Mouse (Mus musculus): ENCODE data around the gene Fblim1.
A peak's percentile ranks its signal among the peaks of the same experiment; 100 is the strongest.
"Not testable (repeated sequence)": the region's sequence is repeated elsewhere in the genome, so short reads cannot be mapped to it uniquely, and the experiment has no call there.

Gene Fblim1

GRCm38 (mm10) chr4:141598894-141599250, 7.0 kb downstream of the Fblim1 start:
- DNase-seq = no peak

GRCm38 (mm10) chr4:141598199-141598893, 7.5 kb downstream of the Fblim1 start:
- no peak for DNase-seq

DNA sequence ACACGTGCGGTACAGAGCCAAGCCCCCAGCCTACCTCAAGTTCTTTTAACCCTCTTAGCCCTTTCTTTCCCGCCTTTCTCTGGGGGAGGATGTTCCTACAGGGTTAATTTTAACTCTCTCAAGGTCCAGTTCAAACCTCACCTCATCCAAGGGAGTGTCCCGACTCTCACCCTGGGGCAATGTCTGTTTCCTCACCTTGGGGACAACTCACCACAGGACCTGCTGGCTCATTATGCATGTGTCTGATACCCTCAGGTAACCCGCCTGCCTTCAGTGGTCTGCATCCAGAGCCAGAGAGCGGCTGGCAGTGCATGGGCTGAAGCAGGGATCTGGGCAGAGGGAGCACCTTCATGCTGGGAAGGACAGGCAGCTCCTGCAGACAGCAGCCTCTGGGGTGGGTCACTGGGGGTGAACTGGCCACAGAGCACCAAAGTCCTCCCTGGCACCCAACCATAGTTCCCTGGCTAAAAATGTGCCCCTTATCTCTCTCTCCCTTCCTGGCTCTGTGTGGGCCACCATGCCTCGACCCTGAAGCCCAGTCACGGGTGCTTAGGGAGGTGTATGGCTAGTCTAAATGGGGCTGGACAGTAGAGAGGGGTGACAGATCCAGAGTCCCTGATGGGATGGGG, 9.1 kb downstream of the Fblim1 start:
- no peak for DNase-seq

- peak; percentile 59 for DNase-seq
Observed at GRCm38 (mm10) chr4:141595605-141596268, 10.2 kb downstream of the Fblim1 start.

- DNase-seq = no peak
Observed at GRCm38 (mm10) chr4:141595138-141595537, 10.8 kb downstream of the Fblim1 start.

- peak; percentile 63 for DNase-seq
Observed at GRCm38 (mm10) chr4:141591547-141591946, 14.3 kb downstream of the Fblim1 start.

GRCm38 (mm10) chr4:141583919-141584318, 22.0 kb downstream of the Fblim1 start:
- no peak for DNase-seq

DNA sequence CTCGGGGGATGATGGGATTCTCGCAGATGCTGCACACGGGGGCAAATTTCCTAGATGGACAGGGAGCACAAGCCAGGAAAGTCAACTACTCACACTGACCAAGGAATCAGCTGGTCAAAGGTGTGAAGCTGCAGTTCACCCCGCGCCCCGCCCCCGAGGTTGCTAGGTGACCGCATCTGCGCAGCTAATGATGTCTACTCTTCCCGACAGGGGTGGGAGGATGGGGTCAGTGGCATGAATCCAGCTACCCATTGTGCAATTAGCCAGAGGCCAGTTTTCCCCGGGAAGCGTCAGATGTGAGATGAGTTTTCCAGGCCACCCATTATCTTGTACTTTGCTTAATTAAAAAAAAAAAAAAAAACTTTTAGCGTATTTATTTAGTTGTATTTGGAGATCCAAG, 24.8 kb downstream of the Fblim1 start:
- DNase-seq = no peak

DNA sequence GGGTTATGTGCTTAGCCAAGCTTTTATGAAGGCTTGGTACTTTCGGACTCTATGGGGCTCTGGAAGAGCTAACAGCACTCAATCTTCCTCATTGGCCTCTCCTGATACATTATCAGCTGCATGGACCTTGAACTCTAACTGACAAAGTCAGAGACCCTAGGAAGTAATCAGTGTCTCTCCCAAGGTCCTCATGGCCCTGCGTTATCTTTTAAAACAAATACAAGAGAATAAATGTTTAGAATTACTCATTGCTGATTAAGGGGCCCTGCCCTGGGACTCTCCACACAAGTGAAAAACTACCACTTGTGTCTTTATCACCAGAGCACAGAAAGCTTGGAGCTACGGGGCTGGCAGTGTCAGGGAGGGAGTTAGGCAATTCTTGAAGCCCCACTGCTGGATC, 27.1 kb downstream of the Fblim1 start:
- no peak for DNase-seq

DNA sequence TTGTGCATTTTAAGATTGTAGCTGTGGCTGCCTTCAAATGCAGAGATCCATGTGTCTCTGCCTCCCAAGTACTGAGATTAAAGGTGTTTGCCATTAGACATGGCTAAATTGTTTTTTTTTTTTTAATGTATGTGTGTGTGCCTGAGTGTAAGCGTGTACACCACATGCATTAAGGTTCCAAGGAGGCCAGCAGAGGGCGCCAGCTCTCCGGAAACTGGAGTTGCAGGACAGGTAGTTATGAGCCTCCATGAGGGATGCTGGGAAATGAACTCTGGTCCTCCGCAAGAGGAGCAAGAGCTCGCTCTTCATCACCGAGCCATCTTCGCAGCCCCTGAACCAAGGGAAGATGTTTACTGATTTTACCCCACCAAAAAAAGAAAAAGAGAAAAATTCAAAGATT, 29.0 kb downstream of the Fblim1 start:
- DNase-seq = no peak

- DNase-seq = no peak
Observed at GRCm38 (mm10) chr4:141576404-141576803, 29.5 kb downstream of the Fblim1 start.

- DNase-seq = peak; percentile 88
Observed at GRCm38 (mm10) chr4:141574789-141575702, 30.9 kb downstream of the Fblim1 start.

GRCm38 (mm10) chr4:141573359-141573966, 32.4 kb downstream of the Fblim1 start:
- DNase-seq = peak; percentile 77

GRCm38 (mm10) chr4:141572668-141573358, 33.1 kb downstream of the Fblim1 start:
- no peak for DNase-seq

DNA sequence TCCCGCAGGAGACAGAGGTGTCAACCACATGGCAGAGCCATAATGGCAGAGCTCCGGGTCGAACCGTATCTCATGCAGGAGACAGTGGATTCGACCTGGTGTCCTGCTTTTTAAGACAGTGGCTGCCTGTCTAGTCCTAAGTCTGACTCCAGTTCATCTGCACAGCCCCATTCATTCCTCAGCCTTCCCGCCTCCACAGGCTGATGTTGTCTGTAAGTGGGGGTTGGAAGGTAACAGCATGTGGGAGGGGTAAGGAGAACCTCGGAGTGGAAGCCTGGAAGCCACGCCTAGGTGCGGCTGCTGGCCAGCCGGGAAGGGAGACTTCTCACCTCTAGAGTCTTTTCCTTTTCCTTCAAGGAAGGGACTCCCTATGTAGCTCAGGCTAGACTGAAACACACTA, 34.0 kb downstream of the Fblim1 start:
- peak; percentile 41 for DNase-seq

DNA sequence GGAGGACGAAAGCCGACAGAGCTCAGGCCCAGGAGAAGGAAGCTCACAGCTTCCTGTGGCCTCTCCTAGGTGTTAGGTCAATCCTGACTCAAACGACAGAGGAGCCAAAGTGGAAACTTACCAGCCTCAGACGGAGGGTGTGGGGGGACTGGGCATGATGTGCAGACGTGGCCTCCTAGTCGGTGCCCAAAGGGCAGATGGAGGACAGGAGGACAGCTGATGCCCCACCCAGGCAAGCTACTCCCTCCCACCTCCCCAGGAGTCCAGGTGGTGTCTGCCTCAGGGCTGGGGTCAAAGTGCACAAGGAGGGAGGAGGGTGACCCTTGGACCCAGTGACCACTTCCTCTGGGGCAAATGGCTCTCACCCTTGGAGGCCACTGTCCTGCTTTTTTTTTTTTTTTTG, 34.6 kb downstream of the Fblim1 start:
- peak; percentile 87 for DNase-seq

GRCm38 (mm10) chr4:141570821-141571220, 35.1 kb downstream of the Fblim1 start:
- no peak for DNase-seq

DNA sequence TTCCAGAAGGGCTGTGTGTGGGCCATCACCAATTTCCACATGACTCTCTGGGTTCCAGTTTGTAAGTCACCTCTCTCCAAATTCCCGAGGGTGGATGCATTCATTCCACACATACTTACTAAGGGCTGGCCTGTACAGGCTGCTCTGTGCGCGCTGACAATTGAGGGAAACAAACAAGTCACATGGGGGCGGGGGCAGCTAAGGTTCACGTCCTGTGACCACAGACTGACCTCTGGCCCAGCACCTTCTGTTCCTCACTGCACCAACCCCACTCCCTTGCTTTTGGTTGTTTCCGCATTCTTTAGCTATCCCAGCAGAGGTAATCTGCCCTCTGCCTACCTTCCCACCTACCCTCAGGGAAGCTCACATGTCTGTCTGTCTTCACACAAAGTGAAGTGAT, 35.9 kb downstream of the Fblim1 start:
- DNase-seq = peak; percentile 89

GRCm38 (mm10) chr4:141568966-141569365, 36.9 kb downstream of the Fblim1 start:
- no peak for DNase-seq

DNA sequence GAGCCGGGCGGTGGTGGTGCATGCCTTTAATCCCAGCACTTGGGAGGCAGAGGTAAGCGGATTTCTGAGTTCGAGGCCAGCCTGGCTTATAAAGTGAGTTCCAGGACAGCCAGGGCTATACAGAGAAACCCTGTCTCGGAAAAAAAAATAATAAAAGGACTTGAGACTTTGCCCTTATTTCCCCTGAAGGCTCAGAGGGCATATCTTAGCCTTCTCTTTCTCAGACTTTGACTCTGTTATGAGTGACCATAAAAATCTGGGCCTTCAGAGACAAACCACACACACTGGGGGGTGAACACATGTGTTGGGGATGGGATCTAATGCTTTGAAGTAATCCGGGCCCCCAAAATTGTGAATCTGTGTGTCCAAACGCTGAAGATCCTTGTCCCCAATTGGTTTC, 38.7 kb downstream of the Fblim1 start:
- DNase-seq = not testable (repeated sequence)

DNA sequence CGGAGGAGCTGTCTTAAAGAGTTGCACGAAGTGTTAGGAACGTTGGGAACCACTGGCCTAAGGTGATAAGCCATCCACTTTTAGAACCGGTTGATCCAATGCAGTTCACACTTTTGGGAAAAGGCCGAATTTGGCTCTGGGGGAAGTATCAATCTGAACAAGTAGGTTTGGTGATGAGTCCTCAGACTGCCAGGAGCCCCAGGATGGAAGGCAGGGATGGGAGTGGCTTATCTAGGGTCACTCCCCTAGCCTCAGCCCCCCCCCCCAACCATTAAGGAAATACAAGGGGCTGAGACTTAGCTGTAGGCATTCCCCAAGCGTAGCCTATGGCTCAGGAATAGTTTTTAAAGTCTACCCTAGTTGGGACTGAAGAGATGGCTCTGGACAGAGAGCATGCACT, 39.7 kb downstream of the Fblim1 start:
- DNase-seq = no peak

- no peak for DNase-seq
Observed at GRCm38 (mm10) chr4:141565325-141565724, 40.6 kb downstream of the Fblim1 start.

All from kidney, adult 18-20 months (tissue).